Mouse (Mus musculus) olfactory bulb, adult 2 months (tissue): ENCODE measurements at regions not wholly inside any gene's neighbourhood (a gene's known extent, or its start where the extent isn't known, plus 50 kb on each side); places are given as distances from the start of the nearest gene placed in this dataset.

ENCODE experiments used
- CTCF ChIP-seq: fragments of 200-500 bp; IDR thresholded peaks from 2 replicates; pipeline ENCODE4 v1.5.1; 2012; ENCODE audit warnings: low read depth, mild to moderate bottlenecking, low read length, moderate library complexity; ENCODE audit not compliant: insufficient read depth
- POLR2A ChIP-seq: fragments of 200-500 bp; IDR thresholded peaks from 2 replicates; pipeline ENCODE4 v1.6.1; 2012; ENCODE audit warnings: mild to moderate bottlenecking, low read depth, low read length, moderate library complexity; ENCODE audit not compliant: insufficient read depth

DNA sequence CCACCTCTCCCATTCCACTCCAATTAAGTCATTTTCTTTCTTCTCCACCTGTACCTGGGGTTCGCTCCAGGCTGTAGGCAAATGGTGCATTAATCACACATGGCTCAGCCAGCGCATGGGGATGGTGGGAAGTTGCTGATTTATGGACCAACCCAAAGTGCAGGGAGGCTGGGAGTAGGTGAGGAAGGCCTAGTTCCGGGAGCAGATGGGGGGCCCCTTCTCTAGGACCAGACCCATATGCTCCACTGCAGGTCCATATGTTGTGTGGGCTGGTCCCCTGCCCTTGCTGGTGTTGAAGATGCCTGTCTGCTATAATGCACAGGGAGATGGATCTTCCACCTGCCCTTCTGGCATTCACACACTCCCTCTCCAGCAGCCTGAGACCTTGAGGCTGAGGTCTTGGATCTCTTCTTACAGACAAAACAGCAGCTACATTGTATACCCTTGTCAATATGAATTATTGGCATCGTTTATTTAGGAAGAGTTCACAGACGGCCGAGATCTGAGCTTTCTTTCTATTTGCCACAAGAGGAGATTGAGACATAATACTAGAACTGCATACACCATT, 493.5 kb downstream of the Dhx35 start:
- TF ChIP-seq POLR2A (no peak), CTCF (no peak)
